Mouse (Mus musculus): ENCODE data around the gene Fmo4. TPM values are rescaled to one million over a fixed set of nuclear protein-coding genes. Genes with fewer than 3 reads are reported as not detected.

Gene Fmo4
- polyA plus RNA-seq, 1 experiment from 2014 or later: 0.38 TPM

- Histone ChIP-seq H3K4me1 (ENCODE audit: insufficient read depth) (no peaks in the 10 kb centered on the region), H3K36me3 (ENCODE audit: insufficient read depth) (no peaks in the 10 kb centered on the region), H3K9me3 (ENCODE audit: low read depth, low read length) (no peaks in the 10 kb centered on the region), H3K4me3 (ENCODE audit: low read depth, low read length) (no peak overlapping the region), H3K9ac (no peak overlapping the region), H3K27ac (ENCODE audit: low read depth) (peak overlapping the region; percentile 81), H3K27me3 (ENCODE audit: insufficient read depth, low read length) (no peaks in the 10 kb centered on the region), H3K4me2 (no peak overlapping the region)
- ATAC-seq (ENCODE audit: insufficient read depth): peak; percentile 91
- TF ChIP-seq CTCF (IDR thresholded peaks at IDR 0.05; ENCODE audit: low read depth): no peak
- DNase-seq: peak; percentile 44
- WGBS: 59% methylated on average over 4 of the region's 4 CpGs
Observed at GRCm38 (mm10) chr1:162771617-162772360, 42.0 kb downstream of the Fmo4 start.

- DNase-seq (no peak), ATAC-seq (ENCODE audit: insufficient read depth) (no peak)
- Histone ChIP-seq H3K9ac (no peak overlapping the region), H3K4me1 (ENCODE audit: insufficient read depth) (no peaks in the 10 kb centered on the region), H3K4me2 (no peak overlapping the region), H3K4me3 (ENCODE audit: low read depth, low read length) (no peak overlapping the region), H3K27ac (ENCODE audit: low read depth) (no peak overlapping the region), H3K9me3 (ENCODE audit: low read depth, low read length) (no peaks in the 10 kb centered on the region), H3K27me3 (ENCODE audit: insufficient read depth, low read length) (no peaks in the 10 kb centered on the region), H3K36me3 (ENCODE audit: insufficient read depth) (no peaks in the 10 kb centered on the region)
- WGBS: 81% methylated on average over 6 of the region's 6 CpGs
- no peak for TF ChIP-seq CTCF (IDR thresholded peaks at IDR 0.05; ENCODE audit: low read depth)
Observed at GRCm38 (mm10) chr1:162752009-162752408, 61.8 kb downstream of the Fmo4 start.

GRCm38 (mm10) chr1:162749607-162750006, 64.2 kb downstream of the Fmo4 start:
- Histone ChIP-seq H3K9me3 (ENCODE audit: low read depth, low read length) (no peaks in the 10 kb centered on the region), H3K4me1 (ENCODE audit: insufficient read depth) (no peaks in the 10 kb centered on the region), H3K36me3 (ENCODE audit: insufficient read depth) (no peaks in the 10 kb centered on the region), H3K9ac (no peak overlapping the region), H3K27ac (ENCODE audit: low read depth) (no peak overlapping the region), H3K4me3 (ENCODE audit: low read depth, low read length) (no peak overlapping the region), H3K4me2 (no peak overlapping the region), H3K27me3 (ENCODE audit: insufficient read depth, low read length) (no peaks in the 10 kb centered on the region)
- no peak for DNase-seq
- WGBS: 47% methylated on average over 7 of the region's 7 CpGs
- no peak for ATAC-seq (ENCODE audit: insufficient read depth)
- TF ChIP-seq CTCF (IDR thresholded peaks at IDR 0.05; ENCODE audit: low read depth): no peak

GRCm38 (mm10) chr1:162748761-162749160, 65.0 kb downstream of the Fmo4 start:
- H3K9ac ChIP-seq: no peak overlapping the region
- H3K4me3 ChIP-seq (ENCODE audit: low read depth, low read length): no peak overlapping the region
- H3K4me1 ChIP-seq (ENCODE audit: insufficient read depth): no peaks in the 10 kb centered on the region
- H3K4me2 ChIP-seq: no peak overlapping the region
- H3K27me3 ChIP-seq (ENCODE audit: insufficient read depth, low read length): no peaks in the 10 kb centered on the region
- no peak for TF ChIP-seq CTCF (IDR thresholded peaks at IDR 0.05; ENCODE audit: low read depth)
- ATAC-seq (ENCODE audit: insufficient read depth) (no peak), DNase-seq (no peak)
- no peaks in the 10 kb centered on the region for H3K36me3 ChIP-seq (ENCODE audit: insufficient read depth)
- WGBS: 64% methylated on average over 5 of the region's 5 CpGs
- H3K9me3 ChIP-seq (ENCODE audit: low read depth, low read length): no peaks in the 10 kb centered on the region
- no peak overlapping the region for H3K27ac ChIP-seq (ENCODE audit: low read depth)

Other genes starting within 250 kb of the Fmo4 start
- gene Vamp4, start 243.5 kb downstream of the Fmo4 start, polyA plus RNA-seq (2014; fragmentation: Nextera tagmentation; extraction: Ambion mirVana): 48.3 and 48.4 TPM in 2 replicates
- gene Myoc, start 174.8 kb downstream of the Fmo4 start, polyA plus RNA-seq (2014; fragmentation: Nextera tagmentation; extraction: Ambion mirVana): not detected in 2 replicates
- not detected in 2 replicates for gene Myocos, start 155.8 kb downstream of the Fmo4 start, polyA plus RNA-seq (2014; fragmentation: Nextera tagmentation; extraction: Ambion mirVana)
- gene Prrc2c, start 73.4 kb downstream of the Fmo4 start, polyA plus RNA-seq (2014; fragmentation: Nextera tagmentation; extraction: Ambion mirVana): 178 and 180 TPM in 2 replicates
- 3.4 and 6.4 TPM in 2 replicates for gene Fmo1, start 52.6 kb upstream of the Fmo4 start, polyA plus RNA-seq (2014; fragmentation: Nextera tagmentation; extraction: Ambion mirVana)
- 3.4 and 5.3 TPM in 2 replicates for gene Fmo2, start 84.8 kb upstream of the Fmo4 start, polyA plus RNA-seq (2014; fragmentation: Nextera tagmentation; extraction: Ambion mirVana)
- not detected in 2 replicates for gene Fmo6, start 123.5 kb upstream of the Fmo4 start, polyA plus RNA-seq (2014; fragmentation: Nextera tagmentation; extraction: Ambion mirVana)
- gene Fmo3, start 170.6 kb upstream of the Fmo4 start, polyA plus RNA-seq (2014; fragmentation: Nextera tagmentation; extraction: Ambion mirVana): not detected in 2 replicates

All from lung, embryonic 14.5 days (tissue).